In the genomic region with DNA sequence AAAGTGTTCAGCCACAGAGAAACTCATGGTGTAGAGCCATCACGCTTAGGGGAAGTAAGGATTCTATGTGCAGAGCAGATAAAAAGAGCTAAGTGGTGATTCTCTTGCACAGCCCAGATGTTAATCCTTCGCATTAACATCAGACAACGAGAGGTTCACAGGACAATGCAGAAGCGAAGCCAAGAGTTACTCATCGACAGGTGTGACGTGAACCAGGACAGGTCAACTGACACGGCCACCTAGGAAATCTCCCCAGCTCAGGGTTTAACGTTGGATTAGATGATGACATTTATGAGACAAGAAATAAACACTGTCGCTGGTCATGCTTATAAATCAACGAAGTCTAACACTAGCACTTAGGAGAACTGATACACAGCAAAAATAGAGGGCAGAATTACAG, we compare ENCODE assay signal across 25 mouse cellular contexts.
DNase-seq lines count a peak whose midpoint lies in the region; ATAC-seq and TF ChIP-seq lines count a peak whose summit lies in the region.
"Had no signal": no experiment of that assay in that cellular context is flagged by ENCODE, and none has a peak within 500 bp of the region (broad histone marks: within the 10 kb centered on the region; RNA-seq: fewer than 3 reads in every experiment).

No protein-coding gene starts in this region.

- no peaks in the 10 kb centered on the region for H3K27me3 ChIP-seq in kidney, postnatal 0 days (ENCODE audit: insufficient read depth, low read length)
- H3K27me3 ChIP-seq in kidney, embryonic 14.5 days (ENCODE audit: control insufficient read depth, insufficient read depth, low read length) = no peaks in the 10 kb centered on the region
- H3K27me3 ChIP-seq: CH12.LX; embryonic facial prominence, embryonic 12.5 days; forebrain, embryonic 12.5 days had no signal

- no peaks in the 10 kb centered on the region for H3K36me3 ChIP-seq in kidney, postnatal 0 days (ENCODE audit: insufficient read depth, low read length)
- no peaks in the 10 kb centered on the region for H3K36me3 ChIP-seq in kidney, embryonic 14.5 days (ENCODE audit: control insufficient read depth, insufficient read depth, low read length)
- H3K36me3 ChIP-seq: embryonic facial prominence, embryonic 10.5 days; embryonic facial prominence, embryonic 12.5 days; forebrain, embryonic 10.5 days; forebrain, embryonic 12.5 days; G1E had no signal

- TF ChIP-seq CTCF in kidney, postnatal 0 days (IDR thresholded peaks at IDR 0.05; ENCODE audit: low read depth) = no peak

- H3K9me3 ChIP-seq in kidney, postnatal 0 days (replicated peaks; ENCODE audit: low read length) = no peaks in the 10 kb centered on the region
- 0 out of 2 replicates have a peak, but pooled peaks cover 2% of the 10 kb centered on the region for H3K9me3 ChIP-seq in kidney, embryonic 14.5 days (ENCODE audit: control insufficient read depth, low read length)
- H3K9me3 ChIP-seq: embryonic facial prominence, embryonic 12.5 days; forebrain, embryonic 12.5 days had no signal

- no peak overlapping the region for H3K4me3 ChIP-seq in kidney, postnatal 0 days (replicated peaks; ENCODE audit: low read depth, low read length)
- no peak overlapping the region for H3K4me3 ChIP-seq in kidney, embryonic 14.5 days (ENCODE audit: low read length)
- H3K4me3 ChIP-seq: embryonic facial prominence, embryonic 10.5 days; embryonic facial prominence, embryonic 12.5 days; forebrain, embryonic 10.5 days; forebrain, embryonic 12.5 days had no signal

- no peaks in the 10 kb centered on the region for H3K4me1 ChIP-seq in kidney, postnatal 0 days (replicated peaks; ENCODE audit: insufficient read depth, low read length)
- H3K4me1 ChIP-seq in kidney, embryonic 14.5 days (ENCODE audit: control insufficient read depth, insufficient read depth, low read length) = no peaks in the 10 kb centered on the region
- H3K4me1 ChIP-seq: embryonic facial prominence, embryonic 10.5 days; embryonic facial prominence, embryonic 12.5 days; forebrain, embryonic 10.5 days; forebrain, embryonic 12.5 days had no signal

- intact Hi-C loops in heart, postnatal 10 days (cut with DNase I) = no loop called here

- H3K9ac ChIP-seq in kidney, postnatal 0 days (ENCODE audit: low read depth, low read length) = no peak overlapping the region
- H3K9ac ChIP-seq in kidney, embryonic 14.5 days (ENCODE audit: low read depth, low read length) = no peak overlapping the region
- H3K9ac ChIP-seq: embryonic facial prominence, embryonic 12.5 days; forebrain, embryonic 12.5 days had no signal

- DNase-seq in heart, adult 11 months = peak; percentile 67
- no peak for DNase-seq in heart, postnatal 10 days
- DNase-seq in kidney, postnatal 0 days (ENCODE audit: low spot score) = no peak
- peak; percentile 39 for DNase-seq in fat pad, adult 2 months (ENCODE audit: extremely low read depth, low read depth, low spot score)
- DNase-seq: adrenal gland, adult 8-10 months; adrenal gland, postnatal 14 days; adrenal gland, postnatal 36 days; B cell, adult 2 months; cerebellum, adult 11-12 months; cerebellum, adult 2 months; cerebellum, adult 9-10 months; cerebellum, postnatal 10 days; cerebellum, postnatal 25 days had no signal

- 0 out of 2 replicates have a peak, but pooled peaks have one; percentile 63 for ATAC-seq in kidney, postnatal 0 days (replicated peaks; ENCODE audit: low FRiP score, low read depth)
- no peak for ATAC-seq in kidney, embryonic 14.5 days (ENCODE audit: low FRiP score, low TSS enrichment)
- ATAC-seq: activated CD4-positive, CD25-positive, alpha-beta regulatory T cell, adult 4 months; CD4-positive, CD25-positive, alpha-beta regulatory T cell, adult 4 months; forebrain, embryonic 14.5 days; forebrain, embryonic 16.5 days; Patski had no signal

- H3K4me2 ChIP-seq in kidney, postnatal 0 days (ENCODE audit: low read length) = no peak overlapping the region
- no peak overlapping the region for H3K4me2 ChIP-seq in kidney, embryonic 14.5 days (replicated peaks; ENCODE audit: low read depth, low read length)
- H3K4me2 ChIP-seq: embryonic facial prominence, embryonic 12.5 days; forebrain, embryonic 12.5 days had no signal

- H3K27ac ChIP-seq in kidney, postnatal 0 days = no peak overlapping the region
- H3K27ac ChIP-seq in kidney, embryonic 14.5 days (ENCODE audit: low read depth, low read length) = no peak overlapping the region
- H3K27ac ChIP-seq: embryonic facial prominence, embryonic 10.5 days; embryonic facial prominence, embryonic 12.5 days; forebrain, embryonic 10.5 days; forebrain, embryonic 12.5 days had no signal

- WGBS in kidney, postnatal 0 days = 51% methylated on average over 10 of the region's 10 CpGs
- WGBS in kidney, embryonic 14.5 days = 57% methylated on average over 10 of the region's 10 CpGs

Comparison
In these comparisons a context has a peak if more than half of its experiments do, and no peak if none do; other contexts are left out.
1. DNase-seq: peak in heart, adult 11 months (single experiment) and fat pad, adult 2 months (single experiment); none in heart, postnatal 10 days (0 of 2) and kidney, postnatal 0 days (single experiment).